Mouse (Mus musculus): ENCODE measurements at regions not wholly inside any gene's neighbourhood (a gene's known extent, or its start where the extent isn't known, plus 50 kb on each side); places are given as distances from the start of the nearest gene placed in this dataset.

- TF ChIP-seq CTCF (conservative IDR thresholded peaks at IDR 0.05; ENCODE audit: low read length): no peak
- no peak for TF ChIP-seq POU5F1 (IDR thresholded peaks at IDR 0.05; ENCODE audit: borderline replicate concordance, low read length)
- no peak for TF ChIP-seq NANOG (IDR thresholded peaks at IDR 0.05; ENCODE audit: borderline replicate concordance, low read length)
These were observed 253.2 kb upstream of the Far2 start for GRCm38 (mm10) chr6:147793811-147794210.
